Mouse (Mus musculus) midbrain, embryonic 10.5 days (tissue): ENCODE data around the gene Muc5ac. TPM values are rescaled to one million over a fixed set of nuclear protein-coding genes. Genes with fewer than 3 reads are reported as not detected.
"Not testable (repeated sequence)": the region's sequence is repeated elsewhere in the genome, so short reads cannot be mapped to it uniquely, and the experiment has no call there.

Experiments used
- DNase-seq: peaks from one replicate; pipeline ENCODE4 v3.0.0-alpha.2; 2017; ENCODE audit warnings: low spot score
- H3K27ac ChIP-seq: fragments of 300-500 bp; sonication (generic); replicated peaks from 2 replicates; pipeline ENCODE4 v1.5.1; 2016; ENCODE audit warnings: mild to moderate bottlenecking
- H3K27me3 ChIP-seq: fragments of 300-500 bp; sonication (generic); 2 replicates; pipeline ENCODE4 v1.6.1; 2016; ENCODE audit warnings: low read depth, mild to moderate bottlenecking; ENCODE audit not compliant: poor library complexity, severe bottlenecking
- H3K36me3 ChIP-seq: fragments of 300-500 bp; sonication (generic); 2 replicates; pipeline ENCODE4 v1.6.1; 2016; ENCODE audit warnings: mild to moderate bottlenecking, moderate library complexity
- H3K4me1 ChIP-seq: fragments of 300-500 bp; sonication (generic); 2 replicates; pipeline ENCODE4 v1.6.1; 2016
- H3K4me3 ChIP-seq: fragments of 300-500 bp; sonication (generic); 2 replicates; pipeline ENCODE4 v1.5.1; 2016; ENCODE audit warnings: mild to moderate bottlenecking, moderate library complexity
- H3K9me3 ChIP-seq: fragments of 300-500 bp; sonication (generic); replicated peaks from 2 replicates; pipeline ENCODE4 v1.6.1; 2016; ENCODE audit warnings: mild to moderate bottlenecking
- WGBS: fragments of 180-500 bp; shearing (Covaris S2); methylation state at CpG from one replicate; pipeline ENCODE4 v1.1.7; 2016; 5-methylcytosine and 5-hydroxymethylcytosine counted together
- polyA plus RNA-seq: library from polyadenylated mRNA; unstranded; fragments of >200 nt; fragmentation: Nextera tagmentation; extraction: Ambion mirVana; gene quantifications from 2 replicates; pipeline ENCODE4 v1.2.1, GENCODE M21; 2016

Gene Muc5ac
- polyA plus RNA-seq, 1 experiment from 2014 or later = not detected

- H3K27ac ChIP-seq, H3K27me3 ChIP-seq, H3K36me3 ChIP-seq, H3K9me3 ChIP-seq, H3K4me3 ChIP-seq, H3K4me1 ChIP-seq, DNase-seq: not testable (repeated sequence)
- WGBS = no CpG with 5 or more reads among the region's 4 CpGs
Measured at GRCm38 (mm10) chr7:141807823-141808222, 19.1 kb downstream of the Muc5ac start.

GRCm38 (mm10) chr7:141809933-141810332 lies 21.2 kb downstream of the Muc5ac start:
- H3K36me3 ChIP-seq, H3K4me3 ChIP-seq, H3K27me3 ChIP-seq, H3K4me1 ChIP-seq, H3K9me3 ChIP-seq, H3K27ac ChIP-seq, DNase-seq: not testable (repeated sequence)
- WGBS = no CpG with 5 or more reads among the region's 4 CpGs

- H3K9me3 ChIP-seq = no peaks in the 10 kb centered on the region
- 83% methylated on average over 4 of the region's 4 CpGs for WGBS
Measured at GRCm38 (mm10) chr7:141813321-141813720, 24.5 kb downstream of the Muc5ac start.

GRCm38 (mm10) chr7:141815361-141815760 lies 26.6 kb downstream of the Muc5ac start:
- no peak for DNase-seq
- Histone ChIP-seq H3K36me3 (no peaks in the 10 kb centered on the region), H3K27me3 (no peaks in the 10 kb centered on the region), H3K27ac (no peak overlapping the region), H3K4me3 (no peak overlapping the region), H3K9me3 (no peaks in the 10 kb centered on the region), H3K4me1 (peaks cover 9% of the 10 kb centered on the region)
- 88% methylated on average over 4 of the region's 4 CpGs for WGBS

More at GRCm38 (mm10) chr7:141813321-141813720, 24.5 kb downstream of the Muc5ac start:
- peaks cover 9% of the 10 kb centered on the region for H3K4me1 ChIP-seq
- no peak for DNase-seq
- no peak overlapping the region for H3K27ac ChIP-seq
- no peaks in the 10 kb centered on the region for H3K36me3 ChIP-seq
- no peaks in the 10 kb centered on the region for H3K27me3 ChIP-seq
- no peak overlapping the region for H3K4me3 ChIP-seq

GRCm38 (mm10) chr7:141817355-141818075 lies 28.7 kb downstream of the Muc5ac start:
- Histone ChIP-seq H3K36me3 (no peaks in the 10 kb centered on the region), H3K27me3 (no peaks in the 10 kb centered on the region), H3K4me3 (no peak overlapping the region), H3K4me1 (peaks cover 9% of the 10 kb centered on the region), H3K27ac (peak overlapping the region; percentile 39; the same call in 1 of the 2 replicates), H3K9me3 (no peaks in the 10 kb centered on the region)
- 75% methylated on average over 11 of the region's 11 CpGs for WGBS
- DNase-seq = no peak

GRCm38 (mm10) chr7:141818267-141818666 lies 29.5 kb downstream of the Muc5ac start:
- Histone ChIP-seq H3K36me3 (no peaks in the 10 kb centered on the region), H3K27ac (0 out of 2 replicates have a peak overlapping the region, but pooled peaks have one; percentile 39), H3K4me3 (no peak overlapping the region), H3K27me3 (no peaks in the 10 kb centered on the region), H3K9me3 (no peaks in the 10 kb centered on the region), H3K4me1 (peaks cover 9% of the 10 kb centered on the region)
- WGBS = 86% methylated on average over 3 of the region's 3 CpGs
- DNase-seq = no peak

GRCm38 (mm10) chr7:141822582-141823261 lies 34.0 kb downstream of the Muc5ac start:
- no peaks in the 10 kb centered on the region for H3K36me3 ChIP-seq
- peaks cover 7% of the 10 kb centered on the region for H3K4me1 ChIP-seq
- no peaks in the 10 kb centered on the region for H3K9me3 ChIP-seq
- H3K27me3 ChIP-seq = no peaks in the 10 kb centered on the region
- no peak overlapping the region for H3K4me3 ChIP-seq
- no peak for DNase-seq
- WGBS = 76% methylated on average over 4 of the region's 4 CpGs
- no peak overlapping the region for H3K27ac ChIP-seq

- H3K4me1 ChIP-seq = peaks cover 3% of the 10 kb centered on the region; the same call in 1 of the 2 replicates
- no peak overlapping the region for H3K4me3 ChIP-seq
- DNase-seq = no peak
- H3K27ac ChIP-seq = no peak overlapping the region
- no peaks in the 10 kb centered on the region for H3K27me3 ChIP-seq
- no peaks in the 10 kb centered on the region for H3K9me3 ChIP-seq
- H3K36me3 ChIP-seq = no peaks in the 10 kb centered on the region
- WGBS = 81% methylated on average over 6 of the region's 6 CpGs
Measured at GRCm38 (mm10) chr7:141823699-141824098, 34.9 kb downstream of the Muc5ac start.

GRCm38 (mm10) chr7:141824398-141824797 lies 35.6 kb downstream of the Muc5ac start:
- no peak for DNase-seq
- no peaks in the 10 kb centered on the region for H3K27me3 ChIP-seq
- peaks cover 3% of the 10 kb centered on the region; the same call in 1 of the 2 replicates for H3K4me1 ChIP-seq
- no peaks in the 10 kb centered on the region for H3K36me3 ChIP-seq
- no peak overlapping the region for H3K27ac ChIP-seq
- no peak overlapping the region for H3K4me3 ChIP-seq
- H3K9me3 ChIP-seq = no peaks in the 10 kb centered on the region
- WGBS = 86% methylated on average over 9 of the region's 9 CpGs

- H3K4me3 ChIP-seq = no peak overlapping the region
- no peaks in the 10 kb centered on the region for H3K36me3 ChIP-seq
- H3K4me1 ChIP-seq = no peaks in the 10 kb centered on the region
- no peaks in the 10 kb centered on the region for H3K9me3 ChIP-seq
- DNase-seq = no peak
- no peaks in the 10 kb centered on the region for H3K27me3 ChIP-seq
- 93% methylated on average over 7 of the region's 7 CpGs for WGBS
- H3K27ac ChIP-seq = no peak overlapping the region; the same call in 1 of the 2 replicates
Measured at GRCm38 (mm10) chr7:141835941-141836340, 47.2 kb downstream of the Muc5ac start.

- Histone ChIP-seq H3K9me3 (no peaks in the 10 kb centered on the region), H3K27ac (no peak overlapping the region), H3K4me3 (no peak overlapping the region), H3K36me3 (no peaks in the 10 kb centered on the region), H3K4me1 (no peaks in the 10 kb centered on the region), H3K27me3 (no peaks in the 10 kb centered on the region)
- DNase-seq = no peak
- 88% methylated on average over 8 of the region's 8 CpGs for WGBS
Measured at GRCm38 (mm10) chr7:141836423-141836822, 47.7 kb downstream of the Muc5ac start.

- DNase-seq = no peak
- Histone ChIP-seq H3K27me3 (no peaks in the 10 kb centered on the region), H3K4me1 (no peaks in the 10 kb centered on the region), H3K4me3 (no peak within 1 kb of the TSS), H3K27ac (no peak within 1 kb of the TSS), H3K36me3 (no peaks in the 10 kb centered on the region), H3K9me3 (no peaks in the 10 kb centered on the region)
- 78% methylated on average over 5 of the region's 5 CpGs for WGBS
Measured at GRCm38 (mm10) chr7:141838779-141839178, 50.0 kb downstream of the Muc5ac start, which contains the start of gene Muc5b. Muc5b (plus strand) TSS chr7:141839070.

- WGBS = 93% methylated on average over 10 of the region's 10 CpGs
- H3K36me3 ChIP-seq = no peaks in the 10 kb centered on the region
- no peak overlapping the region for H3K27ac ChIP-seq
- H3K27me3 ChIP-seq = no peaks in the 10 kb centered on the region
- no peaks in the 10 kb centered on the region for H3K4me1 ChIP-seq
- no peaks in the 10 kb centered on the region for H3K9me3 ChIP-seq
- no peak for DNase-seq
- no peak overlapping the region for H3K4me3 ChIP-seq
Measured at GRCm38 (mm10) chr7:141840354-141840753, 51.6 kb downstream of the Muc5ac start.
